Mouse (Mus musculus) lung, postnatal 0 days (tissue): ENCODE results near the gene Gm45233. TPM values are rescaled to one million over a fixed set of nuclear protein-coding genes. Genes with fewer than 3 reads are reported as not detected.

Source experiments
- ATAC-seq: fragments of 200-750 bp; cut with Nextera tagmentation; 2 replicates; pipeline ENCODE4 v1.8.0; 2017; ENCODE audit warnings: moderate library complexity
- DNase-seq: peaks from one replicate; pipeline ENCODE4 v3.0.0-alpha.2; 2016; ENCODE audit warnings: low spot score
- H3K27ac ChIP-seq: fragments of 300-500 bp; sonication (generic); 2 replicates; pipeline ENCODE4 v1.5.1; 2014; ENCODE audit warnings: antibody characterized with exemption, mild to moderate bottlenecking, low read length, mixed read lengths
- H3K27me3 ChIP-seq: fragments of 300-500 bp; sonication (generic); replicated peaks from 2 replicates; pipeline ENCODE4 v1.6.1; 2014; ENCODE audit warnings: low read length, mixed read lengths; ENCODE audit not compliant: insufficient read depth
- H3K36me3 ChIP-seq: fragments of 300-500 bp; sonication (generic); 2 replicates; pipeline ENCODE4 v1.6.1; 2014; ENCODE audit warnings: low read length, mixed read lengths; ENCODE audit not compliant: insufficient read depth
- H3K4me1 ChIP-seq: fragments of 300-500 bp; sonication (generic); 2 replicates; pipeline ENCODE4 v1.6.1; 2014; ENCODE audit warnings: antibody characterized with exemption, low read depth, low read length, mixed read lengths; ENCODE audit not compliant: insufficient read depth
- H3K4me2 ChIP-seq: fragments of 300-500 bp; sonication (generic); replicated peaks from 2 replicates; pipeline ENCODE4 v1.6.1; 2014; ENCODE audit warnings: low read depth, mild to moderate bottlenecking, low read length, moderate library complexity, mixed read lengths
- H3K4me3 ChIP-seq: fragments of 300-500 bp; sonication (generic); 2 replicates; pipeline ENCODE4 v1.5.1; 2014; ENCODE audit warnings: low read depth, low read length
- H3K9ac ChIP-seq: fragments of 300-500 bp; sonication (generic); replicated peaks from 2 replicates; pipeline ENCODE4 v1.6.1; 2014; ENCODE audit warnings: low read depth, mild to moderate bottlenecking
- H3K9me3 ChIP-seq: fragments of 300-500 bp; sonication (generic); 2 replicates; pipeline ENCODE4 v1.6.1; 2016; ENCODE audit warnings: low read length, mixed read lengths
- CTCF ChIP-seq: IDR thresholded peaks from 2 replicates; pipeline ENCODE4 v1.5.1; 2016; ENCODE audit warnings: antibody characterized with exemption, mild to moderate bottlenecking
- EP300 ChIP-seq: IDR thresholded peaks from 2 replicates; pipeline ENCODE4 v1.6.1; 2016; ENCODE audit warnings: antibody characterized with exemption, mild to moderate bottlenecking, control low read depth
- WGBS: fragments of 180-500 bp; shearing (Covaris S2); extraction: QIAGEN DNeasy Blood & Tissue Kit; methylation state at CpG from one replicate; pipeline ENCODE4 v1.1.7; 2014; 5-methylcytosine and 5-hydroxymethylcytosine counted together
- polyA plus RNA-seq: library from polyadenylated mRNA; unstranded; fragments of >200 nt; fragmentation: Nextera tagmentation; extraction: Ambion mirVana; gene quantifications from 2 replicates; pipeline ENCODE4 v1.2.1, GENCODE M21; 2015

Gm45233 gene
- polyA plus RNA-seq, 1 experiment from 2014 or later, result not detected

GRCm38 (mm10) chr7:43483236-43483635, 39.3 kb downstream of the Gm45233 start:
- Histone ChIP-seq H3K9me3 (no peaks in the 10 kb centered on the region), H3K4me3 (no peak overlapping the region), H3K4me2 (no peak overlapping the region), H3K9ac (no peak overlapping the region), H3K27ac (no peak overlapping the region), H3K4me1 (no peaks in the 10 kb centered on the region), H3K36me3 (no peaks in the 10 kb centered on the region), H3K27me3 (no peaks in the 10 kb centered on the region)
- DNase-seq (no peak), ATAC-seq (no peak)
- TF ChIP-seq CTCF, result no peak
- TF ChIP-seq EP300, result no peak
- WGBS, result 1% methylated on average over 10 of the region's 10 CpGs

GRCm38 (mm10) chr7:43488646-43489045, 44.7 kb downstream of the Gm45233 start:
- Histone ChIP-seq H3K27ac (no peak overlapping the region), H3K4me2 (no peak overlapping the region), H3K4me1 (no peaks in the 10 kb centered on the region), H3K9me3 (no peaks in the 10 kb centered on the region), H3K4me3 (no peak overlapping the region), H3K36me3 (no peaks in the 10 kb centered on the region), H3K27me3 (no peaks in the 10 kb centered on the region), H3K9ac (no peak overlapping the region)
- DNase-seq (no peak), ATAC-seq (no peak)
- TF ChIP-seq EP300, result no peak
- TF ChIP-seq CTCF, result no peak
- WGBS, result 39% methylated on average over 5 of the region's 5 CpGs

- Histone ChIP-seq H3K4me1 (no peaks in the 10 kb centered on the region), H3K27ac (no peak within 1 kb of the TSS), H3K4me3 (peak within 1 kb of the TSS; percentile 31), H3K36me3 (no peaks in the 10 kb centered on the region), H3K27me3 (no peaks in the 10 kb centered on the region), H3K9me3 (no peaks in the 10 kb centered on the region), H3K4me2 (peak within 1 kb of the TSS; percentile 59), H3K9ac (no peak within 1 kb of the TSS)
- TF ChIP-seq CTCF, result no peak
- 2% methylated on average over 11 of the region's 41 CpGs for WGBS
- DNase-seq, result no peak
- ATAC-seq, result peak; percentile 9; the same call in 1 of the 2 replicates
These were observed 45.8 kb downstream of the Gm45233 start, which contains the start of gene Iglon5 for GRCm38 (mm10) chr7:43489631-43490125. TSS of gene Iglon5 (minus strand) at chr7:43490075.

- H3K9ac ChIP-seq, result no peak overlapping the region
- no peaks in the 10 kb centered on the region for H3K4me1 ChIP-seq
- no peaks in the 10 kb centered on the region for H3K9me3 ChIP-seq
- peak; percentile 14 for DNase-seq
- peak; percentile 57 for ATAC-seq
- peak overlapping the region; percentile 59 for H3K4me2 ChIP-seq
- no peak for TF ChIP-seq EP300
- no peak for TF ChIP-seq CTCF
- 0% methylated on average over 5 of the region's 13 CpGs for WGBS
- H3K4me3 ChIP-seq, result peak overlapping the region; percentile 31
- H3K27ac ChIP-seq, result no peak overlapping the region
- no peaks in the 10 kb centered on the region for H3K27me3 ChIP-seq
- H3K36me3 ChIP-seq, result no peaks in the 10 kb centered on the region
These were observed 46.3 kb downstream of the Gm45233 start for GRCm38 (mm10) chr7:43490182-43490584.

- H3K9me3 ChIP-seq, result no peaks in the 10 kb centered on the region
- no peaks in the 10 kb centered on the region for H3K27me3 ChIP-seq
- 55% methylated on average over 9 of the region's 9 CpGs for WGBS
- no peak overlapping the region for H3K4me3 ChIP-seq
- H3K9ac ChIP-seq, result no peak overlapping the region
- no peak overlapping the region for H3K27ac ChIP-seq
- TF ChIP-seq CTCF (no peak), EP300 (no peak)
- H3K4me1 ChIP-seq, result no peaks in the 10 kb centered on the region
- no peaks in the 10 kb centered on the region for H3K36me3 ChIP-seq
- no peak overlapping the region for H3K4me2 ChIP-seq
- DNase-seq (no peak), ATAC-seq (no peak)
These were observed 46.9 kb downstream of the Gm45233 start for GRCm38 (mm10) chr7:43490861-43491260.

- H3K27ac ChIP-seq, result no peak overlapping the region
- no peaks in the 10 kb centered on the region for H3K4me1 ChIP-seq
- H3K4me2 ChIP-seq, result no peak overlapping the region
- H3K9me3 ChIP-seq, result no peaks in the 10 kb centered on the region
- TF ChIP-seq EP300 (no peak), CTCF (peak; percentile 69)
- ATAC-seq (peak; percentile 33; the same call in 1 of the 2 replicates), DNase-seq (peak; percentile 35)
- no peaks in the 10 kb centered on the region for H3K36me3 ChIP-seq
- H3K4me3 ChIP-seq, result no peak overlapping the region
- no peak overlapping the region for H3K9ac ChIP-seq
- no peaks in the 10 kb centered on the region for H3K27me3 ChIP-seq
- WGBS, result 10% methylated on average over 21 of the region's 21 CpGs
These were observed 51.6 kb downstream of the Gm45233 start for GRCm38 (mm10) chr7:43495343-43496021.
